Mouse (Mus musculus) lung, postnatal 0 days (tissue): ENCODE data around the gene Slc13a2.

Experiments used
- CTCF ChIP-seq: IDR thresholded peaks from 2 replicates; pipeline ENCODE4 v1.5.1; 2016; ENCODE audit warnings: antibody characterized with exemption, mild to moderate bottlenecking
- EP300 ChIP-seq: IDR thresholded peaks from 2 replicates; pipeline ENCODE4 v1.6.1; 2016; ENCODE audit warnings: antibody characterized with exemption, mild to moderate bottlenecking, control low read depth

GRCm38 (mm10) chr11:78466242-78466912 is 44.4 kb upstream of the Slc13a2 start:
- TF ChIP-seq CTCF (no peak), EP300 (no peak)
